25 mouse cellular contexts compared by ENCODE assay signal in genomic region chr10:79968181-79968580, GRCm38 (mm10). TPM values are rescaled to one million over a fixed set of nuclear protein-coding genes. Genes with fewer than 3 reads are reported as not detected.
"Had no signal": no experiment of that assay in that cellular context is flagged by ENCODE, and none has a peak within 500 bp of the region (broad histone marks: within the 10 kb centered on the region; RNA-seq: fewer than 3 reads in every experiment).

No protein-coding gene starts in this region.

- DNase-seq: kidney, adult 8-10 months; kidney, postnatal 14 days; layer of hippocampus, adult 9-11 months; lung, adult 2 months; lung, postnatal 14 days; lung, postnatal 4 days; retina, postnatal 1 day; right cerebral cortex, postnatal 25 days; spleen, adult 18-20 months; thymus, postnatal 25 days had no signal

- ATAC-seq: intestine, embryonic 16.5 days; liver, embryonic 12.5 days; midbrain, embryonic 16.5 days had no signal

- H3K4me3 ChIP-seq: layer of hippocampus, adult 2 months; limb, embryonic 12.5 days; limb, embryonic 15.5 days; liver, embryonic 12.5 days; liver, embryonic 15.5 days; myocyte; neural tube, embryonic 13.5 days had no signal

- H3K27ac ChIP-seq: layer of hippocampus, adult 2 months; limb, embryonic 12.5 days; limb, embryonic 15.5 days; liver, embryonic 12.5 days; liver, embryonic 15.5 days; neural tube, embryonic 13.5 days had no signal

- H3K4me2 ChIP-seq: limb, embryonic 12.5 days; limb, embryonic 15.5 days; liver, embryonic 12.5 days; liver, embryonic 15.5 days; midbrain, embryonic 11.5 days; neural tube, embryonic 13.5 days had no signal

- H3K9ac ChIP-seq: limb, embryonic 12.5 days; limb, embryonic 15.5 days; liver, embryonic 12.5 days; liver, embryonic 15.5 days; neural tube, embryonic 13.5 days had no signal

- H3K9me3 ChIP-seq: limb, embryonic 12.5 days; limb, embryonic 15.5 days; liver, embryonic 12.5 days; liver, embryonic 15.5 days; neural tube, embryonic 13.5 days had no signal

RNA-seq across cellular contexts. Expression of gene Grin3b, which starts 2.3 kb away (rescaled TPM):
- total RNA-seq: megakaryocyte progenitor cell, adult 5-6 weeks; megakaryocyte-erythroid progenitor cell, adult 5-6 weeks; monocyte, adult 5-6 weeks; neutrophil, adult 5-6 weeks had no signal
- polyA plus RNA-seq: large intestine, adult 2 months; lung, adult 2 months had no signal
